Mouse (Mus musculus): ENCODE results near the gene Patl2.

- TF ChIP-seq POLR2A (IDR thresholded peaks at IDR 0.05; ENCODE audit: borderline replicate concordance, low read depth, low read length) = no peak
- TF ChIP-seq CTCF (IDR thresholded peaks at IDR 0.05; ENCODE audit: low read depth, low read length) = no peak
These were observed 47.4 kb upstream of the Patl2 start for GRCm38 (mm10) chr2:122233341-122233740.
